Mouse (Mus musculus): ENCODE data around the gene Rab5b.

GRCm38 (mm10) chr10:128744211-128744610, 48.1 kb upstream of the Rab5b start:
- TF ChIP-seq GATA1 (IDR thresholded peaks at IDR 0.05; ENCODE audit: borderline replicate concordance, low read length), result no peak
- TF ChIP-seq FLI1 (IDR thresholded peaks at IDR 0.05; ENCODE audit: low read length), result no peak

All from megakaryocyte, embryonic 14.5 days (primary cell).